Mouse (Mus musculus) liver, postnatal 0 days (tissue): ENCODE results near the gene Olfr643. TPM values are rescaled to one million over a fixed set of nuclear protein-coding genes. Genes with fewer than 3 reads are reported as not detected.

ENCODE experiments used
- ATAC-seq: fragments of 200-750 bp; cut with Nextera tagmentation; 2 replicates; pipeline ENCODE4 v1.8.0; 2017; ENCODE audit warnings: mild to moderate bottlenecking, moderate library complexity
- DNase-seq: peaks from one replicate; pipeline ENCODE4 v3.0.0-alpha.2; 2016
- H3K27ac ChIP-seq: fragments of 300-500 bp; sonication (generic); 2 replicates; pipeline ENCODE4 v1.5.1; 2014; ENCODE audit warnings: antibody characterized with exemption, moderate library complexity, mild to moderate bottlenecking, low read depth
- H3K27me3 ChIP-seq: fragments of 300-500 bp; sonication (generic); 2 replicates; pipeline ENCODE4 v1.6.1; 2014; ENCODE audit warnings: low read length, control low read depth, mixed read lengths; ENCODE audit not compliant: insufficient read depth
- H3K36me3 ChIP-seq: fragments of 300-500 bp; sonication (generic); replicated peaks from 2 replicates; pipeline ENCODE4 v1.6.1; 2014; ENCODE audit warnings: mild to moderate bottlenecking, control low read depth, low read length, moderate library complexity, mixed read lengths; ENCODE audit not compliant: insufficient read depth
- H3K4me1 ChIP-seq: fragments of 300-500 bp; sonication (generic); 2 replicates; pipeline ENCODE4 v1.6.1; 2014; ENCODE audit warnings: antibody characterized with exemption, mild to moderate bottlenecking, control low read depth; ENCODE audit not compliant: insufficient read depth
- H3K4me2 ChIP-seq: fragments of 300-500 bp; sonication (generic); 2 replicates; pipeline ENCODE4 v1.6.1; 2014; ENCODE audit warnings: low read depth, mild to moderate bottlenecking, low read length, moderate library complexity, mixed read lengths
- H3K4me3 ChIP-seq: fragments of 300-500 bp; sonication (generic); 2 replicates; pipeline ENCODE4 v1.5.1; 2014; ENCODE audit warnings: low read depth, low read length
- H3K9ac ChIP-seq: fragments of 300-500 bp; sonication (generic); replicated peaks from 2 replicates; pipeline ENCODE4 v1.6.1; 2014; ENCODE audit warnings: mild to moderate bottlenecking, moderate library complexity
- H3K9me3 ChIP-seq: fragments of 300-500 bp; sonication (generic); 2 replicates; pipeline ENCODE4 v1.6.1; 2016; ENCODE audit warnings: mild to moderate bottlenecking, control low read depth, low read length, mixed read lengths
- CTCF ChIP-seq: sonication (generic); IDR thresholded peaks from 2 replicates; pipeline ENCODE4 v1.5.1; 2016; ENCODE audit warnings: antibody characterized with exemption, low read depth
- EP300 ChIP-seq: IDR thresholded peaks from 2 replicates; pipeline ENCODE4 v1.6.1; 2016; ENCODE audit warnings: antibody characterized with exemption, low read depth, mild to moderate bottlenecking
- WGBS: fragments of 180-500 bp; shearing (Covaris S2); extraction: QIAGEN DNeasy Blood & Tissue Kit; methylation state at CpG from one replicate; pipeline ENCODE4 v1.1.7; 2014; ENCODE audit not compliant: insufficient replicate concordance; 5-methylcytosine and 5-hydroxymethylcytosine counted together
- polyA plus RNA-seq: library from polyadenylated mRNA; unstranded; fragments of >200 nt; fragmentation: Nextera tagmentation; extraction: Ambion mirVana; gene quantifications from 2 replicates; pipeline ENCODE4 v1.2.1, GENCODE M21; 2015

Olfr643 gene
- polyA plus RNA-seq, 1 experiment from 2014 or later: not detected

DNA sequence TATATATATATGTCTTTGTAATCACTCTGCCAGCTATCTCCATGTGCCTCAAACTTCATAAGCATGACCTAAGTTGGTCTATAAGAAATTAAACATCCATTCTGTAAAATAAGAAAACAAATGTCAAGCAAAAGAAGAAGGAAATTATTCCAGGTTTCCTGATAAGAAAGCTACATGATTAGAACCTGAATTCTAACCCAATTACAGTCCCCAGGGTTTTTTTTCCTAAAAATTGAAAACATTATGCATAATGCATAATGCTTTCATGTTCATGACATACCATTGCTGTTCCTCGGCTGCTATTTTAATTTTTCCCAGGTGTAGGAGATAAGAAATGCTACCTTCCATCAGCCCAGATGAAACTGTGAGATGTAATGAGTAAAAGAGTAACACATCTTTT is 51.8 kb downstream of the Olfr643 start, which contains the start of gene Olfr645:
Gene Olfr645 (minus strand): TSS at position 101 of the 400 bp plus-strand sequence.
- 72% methylated on average over 1 of the region's 1 CpGs for WGBS

DNA sequence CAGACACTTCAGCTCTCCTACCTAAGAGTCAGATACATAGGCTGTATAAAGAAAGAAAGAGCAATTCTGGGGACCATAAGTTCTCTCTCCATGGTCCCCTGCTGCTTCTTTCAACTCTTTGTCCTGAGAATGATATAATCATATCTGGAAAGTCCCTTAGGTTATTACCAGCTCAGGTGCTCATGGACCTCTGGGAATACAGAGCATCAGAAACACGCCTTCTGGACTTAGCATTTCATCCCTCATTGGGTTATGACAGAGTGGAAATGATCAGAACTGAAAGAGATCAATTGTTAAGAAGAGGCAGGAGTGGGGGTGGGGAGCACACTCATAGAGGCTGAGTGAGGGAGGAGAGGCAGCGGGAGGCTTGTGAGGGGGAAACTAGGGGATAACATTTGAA is 65.4 kb downstream of the Olfr643 start, which contains the start of gene Olfr644:
Gene Olfr644 (minus strand): TSS at position 101 of the 400 bp plus-strand sequence.
- Histone ChIP-seq H3K9me3 (no peaks in the 10 kb centered on the region), H3K4me3 (no peak within 1 kb of the TSS), H3K4me2 (no peak within 1 kb of the TSS), H3K27me3 (no peaks in the 10 kb centered on the region), H3K9ac (no peak within 1 kb of the TSS), H3K27ac (no peak within 1 kb of the TSS), H3K4me1 (no peaks in the 10 kb centered on the region), H3K36me3 (no peaks in the 10 kb centered on the region)
- 65% methylated on average over 2 of the region's 2 CpGs for WGBS
- no peak for DNase-seq
- ATAC-seq: no peak
- TF ChIP-seq CTCF: no peak
- TF ChIP-seq EP300: no peak

More for the DNA sequence above, 51.8 kb downstream of the Olfr643 start, which contains the start of gene Olfr645:
- H3K9me3 ChIP-seq: no peaks in the 10 kb centered on the region
- ATAC-seq (no peak), DNase-seq (no peak)
- no peak within 1 kb of the TSS for H3K4me3 ChIP-seq
- no peak for TF ChIP-seq CTCF
- TF ChIP-seq EP300: no peak
- H3K4me2 ChIP-seq: no peak within 1 kb of the TSS
- no peak within 1 kb of the TSS for H3K27ac ChIP-seq
- H3K27me3 ChIP-seq: no peaks in the 10 kb centered on the region
- H3K36me3 ChIP-seq: no peaks in the 10 kb centered on the region
- H3K9ac ChIP-seq: no peak within 1 kb of the TSS
- H3K4me1 ChIP-seq: no peaks in the 10 kb centered on the region

DNA sequence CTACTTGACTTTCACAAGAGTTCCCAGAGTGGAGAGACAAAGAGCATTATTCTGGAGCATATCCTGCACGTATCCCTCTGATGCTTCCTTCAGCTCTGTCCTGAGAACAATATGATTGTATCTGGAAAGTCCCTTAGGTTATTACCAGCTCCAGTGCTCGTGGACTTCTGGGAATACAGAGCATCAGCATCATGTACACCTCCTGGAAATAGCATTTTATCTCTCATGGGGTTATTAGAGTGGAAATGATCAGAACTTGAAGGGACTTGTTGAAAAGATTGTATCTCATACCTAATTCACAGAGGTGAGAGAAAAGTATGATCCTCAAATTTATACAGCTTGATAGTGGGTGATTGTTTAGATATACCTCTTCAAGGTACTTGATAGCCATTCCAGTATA is 75.9 kb downstream of the Olfr643 start, which contains the start of gene 4930516K23Rik:
Gene 4930516K23Rik (minus strand): TSS at position 101 of the 400 bp plus-strand sequence.
- H3K4me2 ChIP-seq: no peak within 1 kb of the TSS
- H3K4me1 ChIP-seq: no peaks in the 10 kb centered on the region
- TF ChIP-seq EP300 (no peak), CTCF (no peak)
- no peak for ATAC-seq
- no peak for DNase-seq
- no peak within 1 kb of the TSS for H3K9ac ChIP-seq
- H3K9me3 ChIP-seq: no peaks in the 10 kb centered on the region
- WGBS: 47% methylated on average over 2 of the region's 2 CpGs
- H3K4me3 ChIP-seq: no peak within 1 kb of the TSS
- H3K27me3 ChIP-seq: no peaks in the 10 kb centered on the region
- H3K27ac ChIP-seq: no peak within 1 kb of the TSS
- no peaks in the 10 kb centered on the region for H3K36me3 ChIP-seq

DNA sequence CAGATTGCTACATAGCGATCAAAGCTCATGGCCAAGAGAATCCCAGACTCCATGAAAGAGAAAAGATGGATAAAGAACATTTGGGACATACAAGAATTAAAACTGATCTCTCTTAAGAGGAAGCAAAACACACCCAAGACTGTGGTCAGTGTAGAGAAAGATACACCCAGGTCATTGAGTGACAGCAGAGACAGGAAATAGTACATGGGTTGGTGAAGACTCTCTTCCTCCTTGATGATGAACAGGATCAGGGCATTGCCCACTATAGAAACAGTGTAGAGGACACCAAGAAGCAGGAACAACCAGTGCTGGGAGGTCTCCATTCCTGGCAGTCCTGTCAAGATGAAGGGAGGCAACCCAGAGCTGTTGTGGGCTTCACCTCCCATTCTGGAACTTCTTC is 78.0 kb downstream of the Olfr643 start:
- Histone ChIP-seq H3K9me3 (no peaks in the 10 kb centered on the region), H3K9ac (no peak overlapping the region), H3K4me1 (no peaks in the 10 kb centered on the region), H3K36me3 (no peaks in the 10 kb centered on the region), H3K4me2 (no peak overlapping the region), H3K27me3 (no peaks in the 10 kb centered on the region), H3K27ac (no peak overlapping the region), H3K4me3 (no peak overlapping the region)
- WGBS: 62% methylated on average over 1 of the region's 1 CpGs
- ATAC-seq: no peak
- no peak for DNase-seq
- no peak for TF ChIP-seq EP300

DNA sequence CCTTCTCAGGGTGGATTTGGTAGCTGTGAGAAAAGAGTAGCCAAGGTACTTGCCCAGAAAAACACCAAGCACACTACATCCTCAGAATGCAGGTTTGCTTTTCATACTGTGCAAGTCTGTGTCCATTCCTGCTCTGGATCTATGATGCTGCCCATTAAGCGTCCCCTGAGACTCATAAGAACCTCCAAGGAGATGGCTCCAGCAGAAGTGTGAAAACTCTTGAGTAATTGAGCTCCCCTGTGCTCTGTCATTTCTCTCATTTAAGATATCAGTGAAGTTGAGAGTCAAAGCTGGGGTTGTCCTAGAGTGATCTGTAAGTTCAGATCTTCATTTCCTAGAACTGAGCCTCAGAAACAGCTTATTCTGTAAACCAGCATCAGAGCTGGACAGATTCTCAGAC is 84.6 kb downstream of the Olfr643 start, which contains the start of gene Olfr642:
Gene Olfr642 (minus strand): TSS at position 101 of the 400 bp plus-strand sequence.
- H3K27ac ChIP-seq: no peak within 1 kb of the TSS

DNA sequence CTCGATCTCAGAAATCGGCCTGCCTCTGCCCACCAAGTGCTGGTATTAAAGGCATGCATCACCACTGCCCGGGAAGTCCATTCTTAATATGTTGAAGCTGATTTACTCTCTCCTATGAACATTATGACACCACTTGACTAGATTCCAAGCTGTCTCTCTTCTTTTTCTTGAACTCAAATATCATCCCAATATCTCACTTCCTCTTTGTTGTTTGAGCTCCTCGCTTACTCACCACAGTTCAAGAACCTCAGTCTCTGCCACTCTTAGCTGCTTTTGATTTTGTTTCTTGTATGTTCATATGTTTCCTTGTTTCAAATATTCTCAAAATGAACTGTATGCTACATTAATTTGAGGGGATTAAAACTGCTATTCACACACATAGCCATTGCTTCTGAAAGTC is 86.5 kb downstream of the Olfr643 start:
- TF ChIP-seq EP300 (no peak), CTCF (no peak)
- DNase-seq: no peak
- Histone ChIP-seq H3K9me3 (no peaks in the 10 kb centered on the region), H3K4me3 (no peak overlapping the region), H3K4me1 (no peaks in the 10 kb centered on the region), H3K9ac (no peak overlapping the region), H3K36me3 (no peaks in the 10 kb centered on the region), H3K27me3 (no peaks in the 10 kb centered on the region), H3K27ac (no peak overlapping the region), H3K4me2 (no peak overlapping the region)
- ATAC-seq: no peak
- WGBS: 65% methylated on average over 4 of the region's 4 CpGs

More for the DNA sequence above, 84.6 kb downstream of the Olfr643 start, which contains the start of gene Olfr642:
- ATAC-seq (no peak), DNase-seq (no peak)
- Histone ChIP-seq H3K4me1 (no peaks in the 10 kb centered on the region), H3K4me3 (no peak within 1 kb of the TSS), H3K9ac (no peak within 1 kb of the TSS), H3K27me3 (no peaks in the 10 kb centered on the region), H3K36me3 (no peaks in the 10 kb centered on the region), H3K9me3 (no peaks in the 10 kb centered on the region), H3K4me2 (no peak within 1 kb of the TSS)
- TF ChIP-seq EP300: no peak
- WGBS: 67% methylated on average over 1 of the region's 1 CpGs
